Mouse (Mus musculus) left cerebral cortex, adult 2 months (tissue): Measurements from ENCODE around the gene Zfp318. TPM values are rescaled to one million over a fixed set of nuclear protein-coding genes. Genes with fewer than 3 reads are reported as not detected.

ENCODE experiments used
- DNase-seq, 2 experiments: peaks; one replicate each; pipeline ENCODE4 v3.0.0; 2021 to 2022; ENCODE audit warnings: low spot score in 2 of 2, mixed read lengths in 1 of 2; ENCODE audit errors: extremely low spot score in 1 of 2
- H3K27ac ChIP-seq: fragments of 200-600 bp; 2 replicates; pipeline ENCODE4 v1.8.1; 2022
- H3K4me3 ChIP-seq: fragments of 200-600 bp; 2 replicates; pipeline ENCODE4 v1.8.1; 2022
- CTCF ChIP-seq: fragments of 200-600 bp; IDR thresholded peaks from 2 replicates; pipeline ENCODE4 v1.8.1; 2022; ENCODE audit warnings: antibody characterized with exemption, mild to moderate bottlenecking, moderate library complexity
- intact Hi-C: fragments of 180-260 bp; cut with DNase I; formaldehyde crosslinking; loops from one replicate; pipeline ENCODE4 v1.15.1; 2025
- long read RNA-seq, 2 experiments: library from polyadenylated mRNA; stranded (forward); transcript quantifications; one replicate each; pipeline ENCODE4 v2.0.0; 2021; ENCODE audit warnings: borderline mapping rate in 2 of 2
- total RNA-seq, 2 experiments: library from RNA; stranded (reverse); gene quantifications; 2 replicates each; pipeline ENCODE4 v1.2.3; 2021

Zfp318 gene
- 10 to 100 TPM; 56.7 to 69.5 TPM for total RNA-seq
- long read RNA-seq, experiment 1, full-length matches to known transcripts = 16 of 24 reads
- long read RNA-seq, experiment 1, partial matches to known transcripts = 2 of 24 reads
- long read RNA-seq, experiment 1, other reads (novel, unspliced or antisense) = 6 of 24 reads
- long read RNA-seq, experiment 2, full-length matches to known transcripts = 5 of 12 reads
- long read RNA-seq, experiment 2, partial matches to known transcripts = 3 of 12 reads
- long read RNA-seq, experiment 2, other reads (novel, unspliced or antisense) = 4 of 12 reads

GRCm38 (mm10) chr17:46383294-46384060, at the start of gene Zfp318:
Gene Zfp318, plus strand, starts transcription at chr17:46383731.
- Histone ChIP-seq H3K27ac (peak within 1 kb of the TSS; percentile 80), H3K4me3 (peak within 1 kb of the TSS; percentile 62)
- TF ChIP-seq CTCF = peak; percentile 5
- intact Hi-C loops = loop anchor here (1.0 kb wide), 1 partner anchor 55 kb away; the partner anchor contains the start of gene Abcc10
- peak; percentile 98 for DNase-seq

GRCm38 (mm10) chr17:46336475-46336874, 47.1 kb upstream of the Zfp318 start:
- Histone ChIP-seq H3K27ac (no peak overlapping the region), H3K4me3 (no peak overlapping the region)
- peak; percentile 37 for TF ChIP-seq CTCF
- intact Hi-C loops = no loop called here
- DNase-seq = no peak

DNA sequence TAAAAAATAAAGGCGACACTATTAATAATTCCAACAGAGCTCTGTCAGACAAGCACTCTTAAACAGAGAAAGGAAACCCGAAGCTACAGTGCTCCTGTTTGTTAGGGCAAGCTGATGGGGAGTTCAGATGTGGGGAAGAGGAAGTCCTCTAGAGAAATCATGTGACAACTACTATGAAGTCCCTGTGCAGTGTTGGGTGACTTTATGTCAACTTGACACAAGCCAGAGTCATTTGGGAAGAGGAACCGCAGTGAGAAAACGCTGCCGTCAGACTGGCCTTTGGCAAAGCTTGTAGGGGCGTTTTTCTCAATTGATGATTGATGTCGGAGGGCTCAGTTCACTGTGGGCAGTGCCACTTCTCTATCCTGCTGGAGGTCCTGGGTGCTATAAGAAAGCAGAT, 42.3 kb upstream of the Zfp318 start:
- no peak overlapping the region for H3K4me3 ChIP-seq
- no peak overlapping the region for H3K27ac ChIP-seq
- TF ChIP-seq CTCF = no peak
- no peak for DNase-seq
- intact Hi-C loops = no loop called here

DNA sequence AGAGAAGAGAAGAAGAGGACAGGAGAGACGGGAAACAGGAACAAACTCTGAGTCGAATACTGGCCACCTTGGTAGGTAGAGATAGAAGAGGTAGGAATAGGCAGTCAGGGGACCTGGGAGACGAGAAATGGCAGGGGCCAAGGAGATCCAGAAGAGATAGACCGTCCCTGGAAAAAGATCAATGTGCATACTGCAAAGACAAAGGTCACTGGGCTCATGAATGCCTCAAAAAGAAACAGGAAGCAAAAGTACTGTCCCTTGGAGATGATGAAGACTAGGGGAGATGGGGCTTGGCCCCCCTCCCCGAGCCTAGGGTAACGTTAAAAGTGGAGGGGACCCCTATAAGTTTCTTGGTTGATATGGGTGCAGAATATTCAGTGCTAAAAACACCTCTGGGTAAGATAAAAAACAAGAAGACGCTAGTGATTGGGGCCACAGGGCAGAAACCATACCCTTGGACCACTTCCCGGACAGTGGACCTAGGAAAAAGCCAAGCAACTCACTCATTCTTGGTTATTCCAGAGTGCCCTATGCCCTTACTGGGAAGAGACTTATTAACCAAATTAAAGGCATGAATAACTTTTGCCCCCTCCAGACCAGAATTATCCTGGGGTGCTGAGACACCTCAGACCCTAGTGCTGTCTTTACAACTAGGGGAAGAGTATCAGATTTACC, 32.4 kb upstream of the Zfp318 start:
- no peak for TF ChIP-seq CTCF
- DNase-seq = no peak
- no peak overlapping the region for H3K4me3 ChIP-seq
- intact Hi-C loops = no loop called here
- no peak overlapping the region for H3K27ac ChIP-seq

DNA sequence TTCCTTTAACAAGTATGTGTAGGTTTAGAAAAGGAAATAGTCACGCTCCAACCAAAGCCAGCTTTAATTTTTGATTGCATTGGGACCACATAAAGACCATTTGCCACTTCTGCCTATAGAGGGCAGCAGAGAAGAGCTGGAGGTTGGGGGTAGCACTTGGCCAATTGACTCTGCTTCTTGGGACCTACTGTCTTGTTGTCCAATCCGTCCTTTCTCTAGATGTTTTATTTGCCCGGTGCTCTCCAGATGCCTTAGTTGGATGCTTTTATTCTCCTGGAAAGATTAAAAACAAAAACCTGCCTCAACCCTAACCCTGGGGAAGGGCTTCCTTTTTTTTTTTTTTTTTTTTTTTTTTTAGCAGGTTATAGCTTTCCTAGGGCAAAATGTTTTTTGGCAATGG, 11.7 kb upstream of the Zfp318 start:
- DNase-seq = no peak

DNA sequence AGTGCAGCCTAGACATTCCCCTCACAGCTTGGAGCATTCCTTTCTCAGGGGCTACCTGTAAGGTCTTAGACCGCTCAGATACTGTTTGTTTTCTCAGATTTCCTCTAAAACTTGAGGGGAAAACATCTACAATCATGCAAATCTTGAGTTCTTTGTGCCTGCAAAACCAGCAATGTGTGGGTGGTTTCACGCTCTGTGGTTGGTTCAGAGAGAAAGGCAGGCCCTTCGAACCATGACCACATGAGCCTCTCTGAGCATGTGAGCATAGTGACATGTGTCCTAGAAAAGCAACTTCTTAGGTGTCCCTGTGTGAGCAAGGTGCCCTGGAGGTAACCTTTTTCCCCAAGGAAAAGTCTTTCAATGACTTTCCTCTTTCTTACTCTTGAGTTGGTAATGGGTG, 5.0 kb upstream of the Zfp318 start:
- H3K4me3 ChIP-seq = no peak overlapping the region

More for the DNA sequence above, 11.7 kb upstream of the Zfp318 start:
- Histone ChIP-seq H3K27ac (no peak overlapping the region), H3K4me3 (no peak overlapping the region)
- peak; percentile 63 for TF ChIP-seq CTCF
- intact Hi-C loops = no loop called here

GRCm38 (mm10) chr17:46384061-46384801, 700 bp downstream of the Zfp318 start:
- no peak; the same call in 1 of the 2 replicates for TF ChIP-seq CTCF
- Histone ChIP-seq H3K4me3 (peak overlapping the region; percentile 62), H3K27ac (peak overlapping the region; percentile 79)
- intact Hi-C loops = no loop called here
- peak; percentile 31 to 42 for DNase-seq

More for the DNA sequence above, 5.0 kb upstream of the Zfp318 start:
- no peak for TF ChIP-seq CTCF
- intact Hi-C loops = no loop called here
- DNase-seq = no peak
- H3K27ac ChIP-seq = no peak overlapping the region

- no peak for DNase-seq
- intact Hi-C loops = no loop called here
- TF ChIP-seq CTCF = no peak
- no peak overlapping the region for H3K27ac ChIP-seq
- no peak overlapping the region for H3K4me3 ChIP-seq
Measured at GRCm38 (mm10) chr17:46388200-46388599, 4.7 kb downstream of the Zfp318 start.

DNA sequence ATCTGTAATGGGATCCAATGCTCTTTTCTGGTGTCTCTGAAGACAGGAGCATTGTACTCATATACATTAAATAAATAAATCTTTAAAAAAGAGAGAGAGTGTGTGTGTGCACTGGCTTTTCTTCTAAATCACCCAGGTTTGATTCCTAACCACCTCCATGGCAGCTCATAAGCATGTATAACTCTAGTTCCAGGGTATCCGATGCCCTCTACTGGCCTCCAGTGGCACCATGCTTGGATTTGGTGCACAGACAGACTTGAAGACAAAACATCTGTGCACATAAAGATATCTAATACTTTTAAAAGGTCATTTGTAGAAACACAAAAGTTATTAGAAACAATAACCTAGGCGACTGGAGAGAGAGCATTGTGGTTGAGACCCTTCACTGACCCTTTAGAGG, 9.5 kb downstream of the Zfp318 start:
- H3K27ac ChIP-seq = no peak overlapping the region
- TF ChIP-seq CTCF = peak; percentile 64
- no peak overlapping the region for H3K4me3 ChIP-seq
- intact Hi-C loops = loop anchor here (5.0 kb wide), 2 partner anchors 126 to 191 kb away; partner anchors contain the start of genes Polh and Xpo5
- peak in 1 of 2 experiments; percentile 35 for DNase-seq

- no peak for TF ChIP-seq CTCF
- DNase-seq = no peak
- intact Hi-C loops = loop anchor here (5.0 kb wide), 2 partner anchors 127 to 192 kb away; partner anchors contain the start of genes Polh and Xpo5
- H3K4me3 ChIP-seq = no peak overlapping the region
- H3K27ac ChIP-seq = no peak overlapping the region
Measured at GRCm38 (mm10) chr17:46394631-46395030, 11.1 kb downstream of the Zfp318 start.

DNA sequence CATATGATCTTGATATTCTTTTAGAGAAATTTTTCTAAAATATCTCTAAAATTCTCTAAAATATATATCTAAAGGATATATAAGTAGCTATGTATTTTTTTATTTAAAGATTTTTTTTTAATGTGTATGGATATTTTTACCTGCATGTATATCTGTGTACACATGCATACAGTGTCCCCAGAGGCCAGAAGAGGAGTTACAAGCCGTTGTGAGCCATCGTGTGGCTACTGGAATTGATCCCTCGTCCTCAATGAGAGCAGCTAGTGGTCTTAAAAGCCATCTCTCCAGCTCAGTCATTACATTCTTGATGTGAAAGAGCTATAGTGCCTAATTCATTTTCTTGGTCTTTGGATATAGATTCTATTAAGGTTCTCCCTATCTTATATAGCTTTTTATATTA, 24.9 kb downstream of the Zfp318 start:
- intact Hi-C loops = no loop called here
- H3K27ac ChIP-seq = no peak overlapping the region
- H3K4me3 ChIP-seq = no peak overlapping the region
- TF ChIP-seq CTCF = peak; percentile 61
- DNase-seq = no peak
